Mouse (Mus musculus) heart, embryonic 13.5 days (tissue): ENCODE measurements around the gene Syt15. TPM values are rescaled to one million over a fixed set of nuclear protein-coding genes. Genes with fewer than 3 reads are reported as not detected.

Source experiments
- ATAC-seq: fragments of 200-750 bp; cut with Nextera tagmentation; 2 replicates; pipeline ENCODE4 v1.8.0; 2017; ENCODE audit warnings: moderate TSS enrichment; ENCODE audit not compliant: insufficient number of reproducible peaks, low FRiP score, low TSS enrichment; ENCODE audit errors: extremely low read depth
- H3K27ac ChIP-seq: fragments of 300-500 bp; sonication (generic); replicated peaks from 2 replicates; pipeline ENCODE4 v1.5.1; 2015; ENCODE audit warnings: moderate library complexity, mild to moderate bottlenecking, inconsistent platforms
- H3K27me3 ChIP-seq: fragments of 300-500 bp; sonication (generic); replicated peaks from 2 replicates; pipeline ENCODE4 v1.6.1; 2015; ENCODE audit warnings: mild to moderate bottlenecking, inconsistent platforms
- H3K36me3 ChIP-seq: fragments of 300-500 bp; sonication (generic); 2 replicates; pipeline ENCODE4 v1.6.1; 2015; ENCODE audit warnings: mild to moderate bottlenecking, inconsistent platforms
- H3K4me1 ChIP-seq: fragments of 300-500 bp; sonication (generic); 2 replicates; pipeline ENCODE4 v1.6.1; 2015; ENCODE audit warnings: inconsistent platforms
- H3K4me2 ChIP-seq: fragments of 300-500 bp; sonication (generic); 2 replicates; pipeline ENCODE4 v1.6.1; 2015; ENCODE audit warnings: inconsistent platforms, mild to moderate bottlenecking, moderate library complexity
- H3K4me3 ChIP-seq: fragments of 300-500 bp; sonication (generic); 2 replicates; pipeline ENCODE4 v1.5.1; 2015; ENCODE audit warnings: moderate library complexity, mild to moderate bottlenecking, inconsistent platforms
- H3K9ac ChIP-seq: fragments of 300-500 bp; sonication (generic); 2 replicates; pipeline ENCODE4 v1.6.1; 2015; ENCODE audit warnings: inconsistent platforms, mild to moderate bottlenecking, moderate library complexity
- H3K9me3 ChIP-seq: fragments of 300-500 bp; sonication (generic); 2 replicates; pipeline ENCODE4 v1.6.1; 2016; ENCODE audit warnings: inconsistent platforms
- WGBS: fragments of 180-500 bp; shearing (Covaris S2); methylation state at CpG from one replicate; pipeline ENCODE4 v1.1.7; 2015; ENCODE audit warnings: mixed read lengths; 5-methylcytosine and 5-hydroxymethylcytosine counted together
- polyA plus RNA-seq: library from polyadenylated mRNA; unstranded; fragments of >200 nt; fragmentation: Nextera tagmentation; extraction: Ambion mirVana; gene quantifications from 2 replicates; pipeline ENCODE4 v1.2.1, GENCODE M21; 2015

Gene Syt15
- 0.18 and 0.27 TPM in 2 replicates for polyA plus RNA-seq

GRCm38 (mm10) chr14:34219295-34219694, at the start of gene Syt15:
Syt15 (plus strand) TSS chr14:34219595.
- H3K4me2 ChIP-seq: peak within 1 kb of the TSS; percentile 73
- H3K9me3 ChIP-seq: no peaks in the 10 kb centered on the region
- peak within 1 kb of the TSS; percentile 68 for H3K9ac ChIP-seq
- 54% methylated on average over 6 of the region's 6 CpGs for WGBS
- H3K27me3 ChIP-seq: peaks cover 50% of the 10 kb centered on the region
- H3K4me3 ChIP-seq: peak within 1 kb of the TSS; percentile 45
- peaks cover 13% of the 10 kb centered on the region for H3K4me1 ChIP-seq
- H3K27ac ChIP-seq: no peak within 1 kb of the TSS
- no peaks in the 10 kb centered on the region for H3K36me3 ChIP-seq
- no peak for ATAC-seq

GRCm38 (mm10) chr14:34171107-34171506, 48.3 kb upstream of the Syt15 start:
- Histone ChIP-seq H3K27ac (no peak overlapping the region), H3K9ac (no peak overlapping the region), H3K9me3 (no peaks in the 10 kb centered on the region), H3K4me1 (0 out of 2 replicates have a peak, but pooled peaks cover 17% of the 10 kb centered on the region), H3K4me2 (no peak overlapping the region), H3K36me3 (no peaks in the 10 kb centered on the region), H3K4me3 (no peak overlapping the region), H3K27me3 (no peaks in the 10 kb centered on the region)
- ATAC-seq: no peak
- 45% methylated on average over 3 of the region's 3 CpGs for WGBS

GRCm38 (mm10) chr14:34179351-34179750, 40.0 kb upstream of the Syt15 start:
- no peaks in the 10 kb centered on the region for H3K27me3 ChIP-seq
- WGBS: 79% methylated on average over 3 of the region's 3 CpGs
- H3K4me1 ChIP-seq: 0 out of 2 replicates have a peak, but pooled peaks cover 3% of the 10 kb centered on the region
- 0 out of 2 replicates have a peak, but pooled peaks cover 3% of the 10 kb centered on the region for H3K36me3 ChIP-seq
- no peak overlapping the region for H3K4me2 ChIP-seq
- no peak overlapping the region for H3K27ac ChIP-seq
- peaks cover 12% of the 10 kb centered on the region; the same call in 1 of the 2 replicates for H3K9me3 ChIP-seq
- H3K4me3 ChIP-seq: no peak overlapping the region
- ATAC-seq: no peak
- H3K9ac ChIP-seq: no peak overlapping the region

GRCm38 (mm10) chr14:34183101-34183500, 36.3 kb upstream of the Syt15 start:
- 69% methylated on average over 1 of the region's 1 CpGs for WGBS
- Histone ChIP-seq H3K27ac (no peak overlapping the region), H3K9me3 (peaks cover 12% of the 10 kb centered on the region; the same call in 1 of the 2 replicates), H3K27me3 (no peaks in the 10 kb centered on the region), H3K9ac (no peak overlapping the region), H3K4me2 (no peak overlapping the region), H3K4me3 (no peak overlapping the region), H3K4me1 (no peaks in the 10 kb centered on the region), H3K36me3 (0 out of 2 replicates have a peak, but pooled peaks cover 3% of the 10 kb centered on the region)
- ATAC-seq: no peak

GRCm38 (mm10) chr14:34188629-34189028, 30.8 kb upstream of the Syt15 start:
- H3K4me3 ChIP-seq: no peak overlapping the region
- no peak for ATAC-seq
- 53% methylated on average over 5 of the region's 5 CpGs for WGBS
- no peaks in the 10 kb centered on the region; the same call in 1 of the 2 replicates for H3K27me3 ChIP-seq
- peaks cover 6% of the 10 kb centered on the region for H3K4me1 ChIP-seq
- H3K27ac ChIP-seq: no peak overlapping the region
- H3K36me3 ChIP-seq: no peaks in the 10 kb centered on the region
- no peaks in the 10 kb centered on the region for H3K9me3 ChIP-seq
- H3K4me2 ChIP-seq: no peak overlapping the region
- no peak overlapping the region for H3K9ac ChIP-seq

- H3K36me3 ChIP-seq: no peaks in the 10 kb centered on the region
- H3K9me3 ChIP-seq: no peaks in the 10 kb centered on the region
- ATAC-seq: peak; percentile 70
- H3K27ac ChIP-seq: peak overlapping the region; percentile 37; the same call in 1 of the 2 replicates
- H3K4me2 ChIP-seq: no peak overlapping the region
- WGBS: 59% methylated on average over 7 of the region's 7 CpGs
- H3K27me3 ChIP-seq: peaks cover 12% of the 10 kb centered on the region
- no peak overlapping the region for H3K9ac ChIP-seq
- H3K4me3 ChIP-seq: no peak overlapping the region
- peaks cover 6% of the 10 kb centered on the region for H3K4me1 ChIP-seq
Observed at GRCm38 (mm10) chr14:34190361-34190760, 29.0 kb upstream of the Syt15 start.

- no peak overlapping the region for H3K4me3 ChIP-seq
- H3K27me3 ChIP-seq: peaks cover 24% of the 10 kb centered on the region
- WGBS: 80% methylated on average over 4 of the region's 4 CpGs
Observed at GRCm38 (mm10) chr14:34193879-34194278, 25.5 kb upstream of the Syt15 start.

GRCm38 (mm10) chr14:34195466-34195865, 23.9 kb upstream of the Syt15 start:
- Histone ChIP-seq H3K4me2 (no peak overlapping the region), H3K9me3 (no peaks in the 10 kb centered on the region), H3K36me3 (no peaks in the 10 kb centered on the region), H3K27ac (no peak overlapping the region), H3K4me1 (peaks cover 7% of the 10 kb centered on the region), H3K9ac (no peak overlapping the region), H3K4me3 (no peak overlapping the region), H3K27me3 (peaks cover 39% of the 10 kb centered on the region)
- ATAC-seq: no peak
- WGBS: 86% methylated on average over 15 of the region's 15 CpGs

More at GRCm38 (mm10) chr14:34193879-34194278, 25.5 kb upstream of the Syt15 start:
- Histone ChIP-seq H3K4me1 (peaks cover 6% of the 10 kb centered on the region), H3K4me2 (no peak overlapping the region), H3K36me3 (no peaks in the 10 kb centered on the region), H3K9me3 (no peaks in the 10 kb centered on the region), H3K9ac (no peak overlapping the region), H3K27ac (no peak overlapping the region)
- no peak for ATAC-seq

GRCm38 (mm10) chr14:34196706-34197105, 22.7 kb upstream of the Syt15 start:
- Histone ChIP-seq H3K9ac (no peak overlapping the region), H3K4me1 (peaks cover 11% of the 10 kb centered on the region), H3K27ac (no peak overlapping the region), H3K27me3 (peaks cover 49% of the 10 kb centered on the region), H3K4me3 (no peak overlapping the region), H3K36me3 (no peaks in the 10 kb centered on the region), H3K4me2 (no peak overlapping the region), H3K9me3 (no peaks in the 10 kb centered on the region)
- 43% methylated on average over 4 of the region's 4 CpGs for WGBS
- ATAC-seq: no peak

- Histone ChIP-seq H3K4me3 (peak overlapping the region; percentile 77), H3K4me1 (peaks cover 5% of the 10 kb centered on the region), H3K9ac (peak overlapping the region; percentile 82), H3K4me2 (peak overlapping the region; percentile 98), H3K9me3 (no peaks in the 10 kb centered on the region), H3K27ac (no peak overlapping the region), H3K36me3 (no peaks in the 10 kb centered on the region), H3K27me3 (peaks cover 57% of the 10 kb centered on the region)
- WGBS: 8% methylated on average over 19 of the region's 19 CpGs
- 0 out of 2 replicates have a peak, but pooled peaks have one; percentile 21 for ATAC-seq
Observed at GRCm38 (mm10) chr14:34200738-34201230, 18.6 kb upstream of the Syt15 start.

GRCm38 (mm10) chr14:34201231-34202035, 18.0 kb upstream of the Syt15 start, which contains the start of gene Gprin2:
Gprin2 (minus strand) TSS chr14:34201653.
- no peaks in the 10 kb centered on the region for H3K36me3 ChIP-seq
- WGBS: 3% methylated on average over 30 of the region's 52 CpGs
- H3K4me2 ChIP-seq: peak within 1 kb of the TSS; percentile 98
- H3K9me3 ChIP-seq: no peaks in the 10 kb centered on the region
- H3K4me1 ChIP-seq: peaks cover 5% of the 10 kb centered on the region
- ATAC-seq: peak; percentile 56
- H3K27me3 ChIP-seq: peaks cover 57% of the 10 kb centered on the region
- no peak within 1 kb of the TSS for H3K27ac ChIP-seq
- peak within 1 kb of the TSS; percentile 77 for H3K4me3 ChIP-seq
- H3K9ac ChIP-seq: peak within 1 kb of the TSS; percentile 82
